Mouse (Mus musculus) heart, embryonic 15.5 days (tissue): ENCODE measurements around the gene Chd4. TPM values are rescaled to one million over a fixed set of nuclear protein-coding genes. Genes with fewer than 3 reads are reported as not detected.

Experiments used
- ATAC-seq: fragments of 200-750 bp; cut with Nextera tagmentation; replicated peaks from 2 replicates; pipeline ENCODE4 v1.8.0; 2017; ENCODE audit warnings: low read depth, moderate TSS enrichment; ENCODE audit not compliant: insufficient number of reproducible peaks, insufficient read depth, low FRiP score
- H3K27ac ChIP-seq: fragments of 300-500 bp; sonication (generic); 2 replicates; pipeline ENCODE4 v1.5.1; 2015; ENCODE audit warnings: mild to moderate bottlenecking, inconsistent platforms
- H3K27me3 ChIP-seq: fragments of 300-500 bp; sonication (generic); 2 replicates; pipeline ENCODE4 v1.6.1; 2015; ENCODE audit warnings: inconsistent platforms
- H3K36me3 ChIP-seq: fragments of 300-500 bp; sonication (generic); 2 replicates; pipeline ENCODE4 v1.6.1; 2015; ENCODE audit warnings: mild to moderate bottlenecking, inconsistent platforms
- H3K4me1 ChIP-seq: fragments of 300-500 bp; sonication (generic); replicated peaks from 2 replicates; pipeline ENCODE4 v1.6.1; 2015; ENCODE audit warnings: inconsistent platforms
- H3K4me2 ChIP-seq: fragments of 300-500 bp; sonication (generic); 2 replicates; pipeline ENCODE4 v1.6.1; 2015; ENCODE audit warnings: inconsistent platforms, mild to moderate bottlenecking, moderate library complexity
- H3K4me3 ChIP-seq: fragments of 300-500 bp; sonication (generic); 2 replicates; pipeline ENCODE4 v1.5.1; 2015; ENCODE audit warnings: mild to moderate bottlenecking, inconsistent platforms
- H3K9ac ChIP-seq: fragments of 300-500 bp; sonication (generic); 2 replicates; pipeline ENCODE4 v1.6.1; 2015; ENCODE audit warnings: mild to moderate bottlenecking, inconsistent platforms
- H3K9me3 ChIP-seq: fragments of 300-500 bp; sonication (generic); replicated peaks from 2 replicates; pipeline ENCODE4 v1.6.1; 2016; ENCODE audit warnings: inconsistent platforms
- WGBS: fragments of 180-500 bp; shearing (Covaris S2); methylation state at CpG from one replicate; pipeline ENCODE4 v1.1.7; 2015; ENCODE audit warnings: mixed read lengths; 5-methylcytosine and 5-hydroxymethylcytosine counted together
- polyA plus RNA-seq: library from polyadenylated mRNA; unstranded; fragments of >200 nt; fragmentation: Nextera tagmentation; extraction: Ambion mirVana; gene quantifications from 2 replicates; pipeline ENCODE4 v1.2.1, GENCODE M21; 2015

Chd4 gene
- polyA plus RNA-seq, 1 experiment from 2014 or later: 61.1 TPM

DNA sequence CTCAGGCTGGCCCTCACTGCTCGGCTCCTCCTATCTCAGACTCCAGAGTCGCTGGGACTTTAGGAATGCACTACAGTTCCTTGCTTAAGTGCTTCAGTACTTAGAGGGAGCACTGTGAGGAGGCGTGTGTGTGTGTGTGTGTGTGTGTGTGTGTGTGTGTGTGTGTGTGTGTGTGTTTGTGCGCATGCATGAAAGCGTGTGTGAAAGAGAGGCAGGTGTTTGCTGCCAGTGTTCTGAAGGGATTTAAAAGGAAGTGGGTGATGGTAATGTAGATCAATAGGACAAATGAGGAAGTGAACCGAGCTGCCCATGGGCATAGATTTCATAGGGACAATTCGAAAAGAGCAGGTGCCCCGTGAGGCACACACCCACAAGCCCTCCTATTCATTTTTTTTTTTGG, 22.0 kb upstream of the Chd4 start:
- WGBS: 65% methylated on average over 8 of the region's 8 CpGs
- no peak for ATAC-seq

DNA sequence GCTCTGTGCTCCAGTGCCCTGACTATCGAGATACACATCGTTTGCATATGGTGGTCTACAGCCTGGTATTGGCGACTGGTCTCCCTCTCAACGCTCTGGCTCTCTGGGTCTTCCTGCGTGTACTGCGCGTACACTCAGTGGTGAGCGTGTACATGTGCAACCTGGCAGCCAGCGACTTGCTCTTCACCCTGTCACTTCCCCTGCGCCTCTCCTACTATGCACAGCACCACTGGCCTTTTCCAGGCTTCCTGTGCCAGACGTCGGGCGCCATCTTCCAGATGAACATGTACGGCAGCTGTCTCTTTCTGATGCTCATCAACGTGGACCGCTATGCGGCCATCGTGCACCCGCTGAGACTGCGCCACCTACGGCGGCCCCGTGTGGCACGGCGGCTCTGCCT, 14.4 kb upstream of the Chd4 start:
- Histone ChIP-seq H3K36me3 (no peaks in the 10 kb centered on the region), H3K27me3 (peaks cover 16% of the 10 kb centered on the region; the same call in 1 of the 2 replicates), H3K9ac (peak overlapping the region; percentile 49), H3K4me2 (peak overlapping the region; percentile 70), H3K9me3 (no peaks in the 10 kb centered on the region), H3K4me3 (peak overlapping the region; percentile 44), H3K4me1 (peaks cover 14% of the 10 kb centered on the region), H3K27ac (peak overlapping the region; percentile 52)
- ATAC-seq: 0 out of 2 replicates have a peak, but pooled peaks have one; percentile 12
- WGBS: 23% methylated on average over 25 of the region's 25 CpGs

More for the DNA sequence above, 22.0 kb upstream of the Chd4 start:
- H3K36me3 ChIP-seq: no peaks in the 10 kb centered on the region
- no peak overlapping the region for H3K27ac ChIP-seq
- no peak overlapping the region for H3K4me2 ChIP-seq
- H3K27me3 ChIP-seq: 0 out of 2 replicates have a peak, but pooled peaks cover 2% of the 10 kb centered on the region
- H3K9me3 ChIP-seq: no peaks in the 10 kb centered on the region
- H3K9ac ChIP-seq: no peak overlapping the region
- peaks cover 12% of the 10 kb centered on the region for H3K4me1 ChIP-seq
- H3K4me3 ChIP-seq: no peak overlapping the region

DNA sequence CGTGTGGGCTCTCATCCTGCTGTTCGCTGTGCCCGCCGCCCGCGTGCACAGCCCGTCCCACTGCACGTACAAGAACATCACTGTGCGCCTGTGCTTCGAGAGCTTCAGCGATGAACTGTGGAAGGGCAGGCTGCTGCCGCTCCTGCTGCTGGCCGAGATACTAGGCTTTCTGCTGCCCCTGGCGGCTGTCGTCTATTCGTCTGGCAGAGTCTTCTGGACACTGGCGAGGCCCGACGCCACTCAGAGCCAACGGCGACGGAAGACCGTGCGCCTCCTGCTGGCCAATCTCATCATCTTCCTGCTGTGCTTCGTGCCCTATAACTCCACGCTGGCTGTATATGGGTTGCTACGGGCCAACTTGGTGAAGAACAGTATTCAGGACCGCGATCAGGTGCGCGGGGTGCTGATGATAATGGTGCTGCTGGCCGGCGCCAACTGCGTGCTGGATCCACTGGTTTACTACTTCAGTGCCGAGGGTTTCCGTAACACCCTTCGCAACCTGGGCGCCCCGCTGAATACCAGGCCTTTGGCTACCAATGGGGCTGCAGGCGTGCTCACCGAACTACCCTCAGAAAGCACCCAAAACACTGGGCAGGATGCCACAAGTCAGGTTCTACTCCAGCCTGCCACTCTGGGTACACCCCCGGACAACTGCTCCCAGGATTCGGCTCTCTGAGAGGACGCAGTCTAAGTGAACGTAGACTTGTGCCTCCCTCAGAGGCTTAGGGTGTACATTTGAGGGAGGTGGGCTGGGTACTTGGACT, 13.8 kb upstream of the Chd4 start:
- Histone ChIP-seq H3K9ac (peak overlapping the region; percentile 49), H3K36me3 (no peaks in the 10 kb centered on the region), H3K4me2 (peak overlapping the region; percentile 70), H3K27me3 (peaks cover 16% of the 10 kb centered on the region; the same call in 1 of the 2 replicates), H3K27ac (peak overlapping the region; percentile 52), H3K4me3 (peak overlapping the region; percentile 44), H3K9me3 (no peaks in the 10 kb centered on the region), H3K4me1 (peaks cover 14% of the 10 kb centered on the region)
- ATAC-seq: peak; percentile 93
- 23% methylated on average over 45 of the region's 45 CpGs for WGBS

DNA sequence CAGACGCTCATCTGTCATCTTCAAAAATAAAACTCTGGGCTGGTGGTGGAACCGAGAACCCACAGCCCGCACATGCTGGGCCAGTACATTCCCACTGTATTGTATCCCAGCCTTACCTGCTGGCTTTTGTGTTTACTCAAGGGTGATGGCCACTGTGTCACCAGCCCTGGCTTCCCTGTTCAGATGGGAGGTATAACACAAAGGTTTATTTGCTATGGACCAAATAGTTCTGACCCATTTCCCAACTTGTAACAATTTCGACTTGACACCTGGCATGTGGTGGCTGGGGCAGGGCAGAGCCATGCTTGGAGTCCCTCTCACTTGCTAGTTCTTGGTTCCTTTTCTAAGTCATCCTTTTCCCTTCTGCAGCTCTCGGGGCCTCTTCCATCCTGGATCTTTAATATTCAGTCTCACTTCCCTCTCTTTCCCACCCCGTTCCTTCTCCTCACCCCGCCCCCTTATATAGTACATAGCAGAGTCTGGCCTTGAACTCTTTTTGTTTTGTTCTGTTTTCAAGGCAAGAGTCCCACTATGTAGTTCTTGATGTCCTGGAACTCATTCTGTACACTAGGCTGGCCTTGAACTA, 12.9 kb upstream of the Chd4 start:
- 83% methylated on average over 7 of the region's 7 CpGs for WGBS
- Histone ChIP-seq H3K4me3 (no peak overlapping the region), H3K4me1 (peaks cover 14% of the 10 kb centered on the region), H3K4me2 (no peak overlapping the region), H3K27me3 (peaks cover 16% of the 10 kb centered on the region; the same call in 1 of the 2 replicates), H3K27ac (no peak overlapping the region), H3K9me3 (no peaks in the 10 kb centered on the region), H3K9ac (no peak overlapping the region), H3K36me3 (no peaks in the 10 kb centered on the region)
- no peak for ATAC-seq

DNA sequence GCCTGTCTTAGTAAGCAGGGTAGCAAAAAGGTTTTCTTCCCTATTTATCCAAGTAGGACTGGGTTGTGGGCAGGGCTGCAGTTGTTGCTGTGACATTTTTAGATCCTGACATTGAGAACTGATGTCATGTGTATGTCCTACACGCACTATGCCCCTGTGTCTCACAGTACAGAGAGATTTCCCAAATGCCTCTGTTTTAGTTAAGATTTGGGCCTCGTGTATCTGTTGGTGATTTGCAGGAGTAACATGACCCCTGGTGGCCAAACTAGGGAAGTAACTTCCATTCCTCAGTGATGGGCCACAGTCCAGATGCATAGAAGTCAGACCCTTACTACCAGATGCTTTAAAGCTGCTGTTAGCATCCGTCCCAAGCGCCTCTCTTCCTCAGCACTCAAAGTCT, 11.4 kb upstream of the Chd4 start:
- no peak overlapping the region for H3K4me2 ChIP-seq
- ATAC-seq: no peak

DNA sequence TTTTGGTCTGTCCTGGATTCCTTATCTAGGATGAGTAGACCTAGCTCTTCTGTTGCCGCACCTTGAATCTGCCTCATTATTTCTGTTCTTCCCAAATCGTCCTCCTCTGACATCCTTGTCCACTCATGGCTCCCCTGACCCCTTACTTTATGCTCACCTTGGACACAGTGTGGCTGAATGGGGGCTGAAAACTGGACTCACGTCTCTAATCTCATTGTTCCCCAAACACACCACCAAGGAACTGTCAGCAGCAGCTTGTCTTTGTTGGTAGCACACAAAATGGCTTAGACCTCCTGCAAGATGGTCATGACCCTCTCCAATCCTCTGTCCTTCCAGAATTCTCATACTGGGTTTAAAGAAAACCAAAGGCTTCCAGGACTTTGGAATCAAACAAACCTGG, 7.8 kb upstream of the Chd4 start:
- Histone ChIP-seq H3K27me3 (0 out of 2 replicates have a peak, but pooled peaks cover under 1% of the 10 kb centered on the region), H3K4me3 (no peak overlapping the region), H3K9me3 (no peaks in the 10 kb centered on the region), H3K27ac (peak overlapping the region; percentile 95), H3K36me3 (no peaks in the 10 kb centered on the region), H3K4me1 (peaks cover 32% of the 10 kb centered on the region), H3K9ac (no peak overlapping the region), H3K4me2 (no peak overlapping the region)
- WGBS: 81% methylated on average over 3 of the region's 3 CpGs
- ATAC-seq: no peak

More for the DNA sequence above, 11.4 kb upstream of the Chd4 start:
- Histone ChIP-seq H3K27me3 (peaks cover 14% of the 10 kb centered on the region; the same call in 1 of the 2 replicates), H3K27ac (no peak overlapping the region), H3K4me3 (no peak overlapping the region), H3K9ac (no peak overlapping the region), H3K9me3 (no peaks in the 10 kb centered on the region), H3K4me1 (peaks cover 25% of the 10 kb centered on the region), H3K36me3 (no peaks in the 10 kb centered on the region)
- 6% methylated on average over 4 of the region's 4 CpGs for WGBS

DNA sequence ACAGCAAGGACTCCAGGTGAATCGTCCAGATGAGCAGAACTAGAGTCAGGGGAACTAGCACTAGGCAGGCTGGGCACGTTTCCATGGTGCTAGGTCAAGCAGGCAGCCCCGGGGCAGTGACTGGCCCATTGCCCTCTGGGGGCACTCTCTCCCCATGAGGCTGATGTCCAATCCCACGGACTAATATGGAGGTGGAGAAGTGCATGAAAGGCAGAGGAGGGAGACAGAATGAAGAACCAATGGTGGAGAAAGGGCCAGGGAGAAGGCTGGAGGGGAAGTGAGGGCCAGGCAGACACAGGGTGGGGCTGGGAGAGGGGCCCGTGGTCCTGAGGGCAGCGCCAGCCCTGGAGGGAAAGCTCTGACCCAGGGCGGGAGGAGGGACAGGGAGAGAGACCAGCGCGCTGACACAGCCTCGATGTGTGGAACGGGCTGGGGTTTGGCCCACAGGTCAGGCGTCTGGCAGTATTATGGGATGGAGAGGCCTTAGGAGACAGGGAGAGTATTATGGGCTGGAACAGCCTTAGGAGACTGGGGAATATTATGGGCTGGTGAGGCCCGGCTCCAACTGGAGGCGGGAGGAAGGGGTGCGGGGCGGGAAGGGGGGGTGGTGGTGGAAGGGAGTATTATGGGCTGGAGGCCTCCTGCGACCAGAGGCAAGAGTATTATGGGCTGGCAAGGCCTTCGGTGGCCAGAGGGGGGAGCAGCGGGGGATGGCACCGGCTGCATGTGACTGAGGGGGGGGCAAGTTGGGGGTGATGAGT, 7.0 kb upstream of the Chd4 start:
- no peaks in the 10 kb centered on the region for H3K27me3 ChIP-seq
- peak overlapping the region; percentile 34 for H3K4me3 ChIP-seq
- H3K4me2 ChIP-seq: peak overlapping the region; percentile 58
- no peaks in the 10 kb centered on the region for H3K9me3 ChIP-seq
- peak overlapping the region; percentile 28; the same call in 1 of the 2 replicates for H3K9ac ChIP-seq
- no peaks in the 10 kb centered on the region for H3K36me3 ChIP-seq
- WGBS: 5% methylated on average over 20 of the region's 20 CpGs
- ATAC-seq: peak; percentile 83
- H3K4me1 ChIP-seq: peaks cover 32% of the 10 kb centered on the region
- peak overlapping the region; percentile 95 for H3K27ac ChIP-seq

DNA sequence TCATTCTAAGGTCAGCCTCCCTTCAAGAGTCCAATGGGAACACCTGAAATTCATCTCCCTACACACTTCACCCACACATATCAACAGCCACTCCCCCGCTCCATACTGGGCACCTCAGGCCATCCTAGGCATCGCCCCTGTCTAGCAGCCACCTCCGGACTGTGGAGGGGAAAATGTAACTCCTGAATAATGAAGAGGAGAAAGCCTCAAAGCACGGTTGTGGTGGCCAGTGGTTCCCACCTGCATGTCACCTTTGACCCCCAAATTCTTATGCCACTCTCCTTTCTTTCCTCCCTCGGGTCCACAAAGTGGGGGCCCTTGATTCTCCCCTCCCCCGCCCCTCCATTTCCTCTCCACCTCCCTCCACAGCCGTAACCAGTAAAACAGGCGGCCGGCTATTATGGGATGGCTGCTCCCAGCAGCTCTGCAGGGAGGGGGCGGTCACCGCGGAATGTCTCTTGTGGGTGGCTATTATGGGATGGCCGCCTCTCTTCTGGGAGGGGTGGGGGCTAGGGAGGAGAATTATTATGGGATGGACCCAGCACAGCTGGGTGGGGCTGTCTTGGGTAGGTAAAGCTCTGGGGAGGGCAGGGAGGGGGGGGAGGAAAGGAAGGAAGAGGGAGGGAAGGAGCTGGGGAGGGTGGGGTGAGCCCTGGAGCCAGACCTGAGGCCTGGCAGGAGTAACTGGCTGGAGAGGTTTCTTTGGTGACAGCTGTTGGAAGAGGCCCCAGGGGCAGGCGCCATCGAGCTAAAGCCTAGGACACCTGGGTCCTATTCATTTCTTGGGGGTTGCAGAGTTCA, 6.1 kb upstream of the Chd4 start:
- Histone ChIP-seq H3K9me3 (no peaks in the 10 kb centered on the region), H3K27ac (peak overlapping the region; percentile 95), H3K4me1 (peaks cover 26% of the 10 kb centered on the region), H3K4me2 (peak overlapping the region; percentile 58), H3K36me3 (no peaks in the 10 kb centered on the region), H3K27me3 (no peaks in the 10 kb centered on the region), H3K4me3 (peak overlapping the region; percentile 34), H3K9ac (peak overlapping the region; percentile 42)
- WGBS: 3% methylated on average over 15 of the region's 15 CpGs
- ATAC-seq: peak; percentile 63

DNA sequence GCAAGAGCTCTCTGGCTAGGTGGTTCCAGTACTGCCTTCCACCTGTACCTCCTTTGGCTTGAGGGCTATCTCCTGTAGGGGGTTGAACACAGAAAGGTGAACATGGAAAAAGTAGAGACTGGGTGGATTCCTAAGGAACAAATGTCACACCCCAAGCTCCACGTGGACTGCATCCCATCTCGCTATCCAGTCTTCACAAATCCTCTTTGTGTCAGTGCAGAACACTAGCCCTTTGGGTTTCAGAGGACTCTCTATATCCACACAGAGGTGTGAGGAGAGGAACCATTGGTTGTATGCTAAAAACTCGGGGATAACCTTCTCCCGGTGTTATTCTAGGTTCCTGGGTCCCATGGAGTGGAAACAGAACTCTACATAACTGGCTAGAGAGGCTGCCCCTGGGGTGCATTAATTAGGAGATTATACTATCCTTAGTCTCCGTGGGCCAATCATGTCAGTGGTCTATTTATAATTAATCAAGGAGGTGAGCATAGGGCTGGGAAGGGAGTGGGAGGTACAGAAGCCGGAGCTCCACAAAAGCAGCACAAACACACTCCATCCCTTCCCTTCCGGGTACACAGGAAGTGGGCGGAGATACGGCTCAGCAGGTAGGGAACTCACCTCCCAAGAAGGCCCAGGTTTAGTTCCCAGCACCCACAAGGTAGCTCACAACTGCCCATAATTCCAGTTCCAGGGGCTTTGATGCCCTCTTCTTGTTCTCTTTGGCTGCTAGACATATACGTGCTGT, 5.3 kb upstream of the Chd4 start:
- Histone ChIP-seq H3K27ac (peak overlapping the region; percentile 95), H3K36me3 (no peaks in the 10 kb centered on the region), H3K27me3 (no peaks in the 10 kb centered on the region), H3K9ac (peak overlapping the region; percentile 42), H3K4me1 (peaks cover 30% of the 10 kb centered on the region), H3K4me3 (no peak overlapping the region), H3K4me2 (peak overlapping the region; percentile 58), H3K9me3 (no peaks in the 10 kb centered on the region)
- WGBS: 54% methylated on average over 10 of the region's 10 CpGs
- no peak for ATAC-seq

DNA sequence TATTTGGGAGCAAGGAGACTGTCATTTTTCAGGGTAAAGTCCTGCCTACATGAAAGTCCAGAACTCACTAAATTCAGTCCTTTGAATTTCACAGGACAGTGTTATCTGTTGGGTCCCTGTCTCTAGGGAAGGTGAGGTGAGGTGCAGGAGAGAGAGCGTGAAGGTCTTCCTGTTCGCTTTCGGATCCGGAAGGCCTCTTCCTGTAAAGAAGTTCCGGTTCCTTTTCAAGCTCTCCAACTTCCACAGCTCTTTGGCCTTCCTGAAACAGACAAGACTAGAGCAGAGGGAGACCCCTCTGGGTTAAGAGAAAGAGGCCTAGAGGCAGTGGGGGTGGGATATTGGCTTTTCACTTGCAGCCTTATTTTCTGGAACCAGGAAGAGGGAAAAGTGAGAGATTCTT, 3.4 kb upstream of the Chd4 start:
- H3K27me3 ChIP-seq: no peaks in the 10 kb centered on the region
- no peaks in the 10 kb centered on the region for H3K9me3 ChIP-seq
- H3K36me3 ChIP-seq: no peaks in the 10 kb centered on the region
- H3K4me2 ChIP-seq: no peak overlapping the region
- WGBS: 69% methylated on average over 5 of the region's 5 CpGs
- H3K27ac ChIP-seq: peak overlapping the region; percentile 20; the same call in 1 of the 2 replicates
- no peak overlapping the region for H3K4me3 ChIP-seq
- no peak overlapping the region for H3K9ac ChIP-seq
- no peak for ATAC-seq
- peaks cover 33% of the 10 kb centered on the region for H3K4me1 ChIP-seq
